Mouse (Mus musculus): Measurements from ENCODE around the gene Gabrg3. TPM values are rescaled to one million over a fixed set of nuclear protein-coding genes. Genes with fewer than 3 reads are reported as not detected.

The Gabrg3 gene
- total and polyA plus RNA-seq, 2 experiments = not detected

- no peak overlapping the region for H3K9ac ChIP-seq (ENCODE audit: low read depth, low read length)
- TF ChIP-seq POLR2A (IDR thresholded peaks at IDR 0.05; ENCODE audit: extremely low read depth, insufficient read depth, low read length) = no peak
- no peak for TF ChIP-seq CTCF (IDR thresholded peaks at IDR 0.05; ENCODE audit: low read depth, low read length)
- 75% methylated on average over 4 of the region's 4 CpGs for WGBS
Measured at GRCm38 (mm10) chr7:57330240-57330639, 56.7 kb downstream of the Gabrg3 start.

GRCm38 (mm10) chr7:57324473-57324872, 62.5 kb downstream of the Gabrg3 start:
- Histone ChIP-seq H3K9ac (ENCODE audit: low read depth, low read length) (no peak overlapping the region), H3K36me3 (ENCODE audit: control insufficient read depth, insufficient read depth, low read length) (no peaks in the 10 kb centered on the region), H3K4me3 (ENCODE audit: insufficient read depth, low read depth, low read length) (no peak overlapping the region), H3K79me2 (ENCODE audit: control insufficient read depth, insufficient read depth, low read length) (no peaks in the 10 kb centered on the region), H3K27ac (replicated peaks; ENCODE audit: insufficient read depth, low read depth, low read length) (no peak overlapping the region), H3K27me3 (ENCODE audit: control insufficient read depth, insufficient read depth, low read length) (no peaks in the 10 kb centered on the region), H3K4me1 (ENCODE audit: control insufficient read depth, insufficient read depth, low read length) (no peaks in the 10 kb centered on the region)
- no peak for DNase-seq (ENCODE audit: extremely low read depth, low read depth, low spot score)
- TF ChIP-seq POLR2A (IDR thresholded peaks at IDR 0.05; ENCODE audit: extremely low read depth, insufficient read depth, low read length) (no peak), CTCF (IDR thresholded peaks at IDR 0.05; ENCODE audit: low read depth, low read length) (no peak)
- 74% methylated on average over 3 of the region's 3 CpGs for WGBS

More at GRCm38 (mm10) chr7:57330240-57330639, 56.7 kb downstream of the Gabrg3 start:
- Histone ChIP-seq H3K4me3 (ENCODE audit: insufficient read depth, low read depth, low read length) (no peak overlapping the region), H3K79me2 (ENCODE audit: control insufficient read depth, insufficient read depth, low read length) (no peaks in the 10 kb centered on the region), H3K4me1 (ENCODE audit: control insufficient read depth, insufficient read depth, low read length) (no peaks in the 10 kb centered on the region), H3K27ac (replicated peaks; ENCODE audit: insufficient read depth, low read depth, low read length) (no peak overlapping the region), H3K27me3 (ENCODE audit: control insufficient read depth, insufficient read depth, low read length) (no peaks in the 10 kb centered on the region), H3K36me3 (ENCODE audit: control insufficient read depth, insufficient read depth, low read length) (no peaks in the 10 kb centered on the region)
- DNase-seq (ENCODE audit: extremely low read depth, low read depth, low spot score) = no peak

- H3K27ac ChIP-seq (replicated peaks; ENCODE audit: insufficient read depth, low read depth, low read length) = no peak overlapping the region
- no peak for DNase-seq (ENCODE audit: extremely low read depth, low read depth, low spot score)
- no peak for TF ChIP-seq CTCF (IDR thresholded peaks at IDR 0.05; ENCODE audit: low read depth, low read length)
- TF ChIP-seq POLR2A (IDR thresholded peaks at IDR 0.05; ENCODE audit: extremely low read depth, insufficient read depth, low read length) = no peak
- no peak overlapping the region for H3K9ac ChIP-seq (ENCODE audit: low read depth, low read length)
- no peaks in the 10 kb centered on the region for H3K79me2 ChIP-seq (ENCODE audit: control insufficient read depth, insufficient read depth, low read length)
- no peak overlapping the region for H3K4me3 ChIP-seq (ENCODE audit: insufficient read depth, low read depth, low read length)
- no peaks in the 10 kb centered on the region for H3K27me3 ChIP-seq (ENCODE audit: control insufficient read depth, insufficient read depth, low read length)
- WGBS = 65% methylated on average over 1 of the region's 1 CpGs
- H3K4me1 ChIP-seq (ENCODE audit: control insufficient read depth, insufficient read depth, low read length) = no peaks in the 10 kb centered on the region
- no peaks in the 10 kb centered on the region for H3K36me3 ChIP-seq (ENCODE audit: control insufficient read depth, insufficient read depth, low read length)
Measured at GRCm38 (mm10) chr7:57322086-57322485, 64.9 kb downstream of the Gabrg3 start.

GRCm38 (mm10) chr7:57314971-57315370, 72.0 kb downstream of the Gabrg3 start:
- WGBS = 55% methylated on average over 1 of the region's 1 CpGs
- no peaks in the 10 kb centered on the region for H3K79me2 ChIP-seq (ENCODE audit: control insufficient read depth, insufficient read depth, low read length)
- no peaks in the 10 kb centered on the region for H3K4me1 ChIP-seq (ENCODE audit: control insufficient read depth, insufficient read depth, low read length)
- no peaks in the 10 kb centered on the region for H3K27me3 ChIP-seq (ENCODE audit: control insufficient read depth, insufficient read depth, low read length)
- H3K36me3 ChIP-seq (ENCODE audit: control insufficient read depth, insufficient read depth, low read length) = no peaks in the 10 kb centered on the region
- TF ChIP-seq CTCF (IDR thresholded peaks at IDR 0.05; ENCODE audit: low read depth, low read length) (no peak), POLR2A (IDR thresholded peaks at IDR 0.05; ENCODE audit: extremely low read depth, insufficient read depth, low read length) (no peak)
- no peak overlapping the region for H3K9ac ChIP-seq (ENCODE audit: low read depth, low read length)
- H3K4me3 ChIP-seq (ENCODE audit: insufficient read depth, low read depth, low read length) = no peak overlapping the region
- H3K27ac ChIP-seq (replicated peaks; ENCODE audit: insufficient read depth, low read depth, low read length) = no peak overlapping the region
- DNase-seq (ENCODE audit: extremely low read depth, low read depth, low spot score) = no peak

GRCm38 (mm10) chr7:57312018-57312417, 75.0 kb downstream of the Gabrg3 start:
- H3K36me3 ChIP-seq (ENCODE audit: control insufficient read depth, insufficient read depth, low read length) = no peaks in the 10 kb centered on the region
- 77% methylated on average over 2 of the region's 2 CpGs for WGBS

GRCm38 (mm10) chr7:57307337-57307736, 79.7 kb downstream of the Gabrg3 start:
- TF ChIP-seq POLR2A (IDR thresholded peaks at IDR 0.05; ENCODE audit: extremely low read depth, insufficient read depth, low read length) (no peak), CTCF (IDR thresholded peaks at IDR 0.05; ENCODE audit: low read depth, low read length) (no peak)
- Histone ChIP-seq H3K9ac (ENCODE audit: low read depth, low read length) (no peak overlapping the region), H3K27me3 (ENCODE audit: control insufficient read depth, insufficient read depth, low read length) (no peaks in the 10 kb centered on the region), H3K4me1 (ENCODE audit: control insufficient read depth, insufficient read depth, low read length) (no peaks in the 10 kb centered on the region), H3K4me3 (ENCODE audit: insufficient read depth, low read depth, low read length) (no peak overlapping the region), H3K27ac (replicated peaks; ENCODE audit: insufficient read depth, low read depth, low read length) (no peak overlapping the region), H3K36me3 (ENCODE audit: control insufficient read depth, insufficient read depth, low read length) (no peaks in the 10 kb centered on the region), H3K79me2 (ENCODE audit: control insufficient read depth, insufficient read depth, low read length) (no peaks in the 10 kb centered on the region)
- no peak for DNase-seq (ENCODE audit: extremely low read depth, low read depth, low spot score)
- 47% methylated on average over 1 of the region's 1 CpGs for WGBS

More at GRCm38 (mm10) chr7:57312018-57312417, 75.0 kb downstream of the Gabrg3 start:
- H3K4me3 ChIP-seq (ENCODE audit: insufficient read depth, low read depth, low read length) = no peak overlapping the region
- no peak overlapping the region for H3K27ac ChIP-seq (replicated peaks; ENCODE audit: insufficient read depth, low read depth, low read length)
- no peaks in the 10 kb centered on the region for H3K4me1 ChIP-seq (ENCODE audit: control insufficient read depth, insufficient read depth, low read length)
- H3K27me3 ChIP-seq (ENCODE audit: control insufficient read depth, insufficient read depth, low read length) = no peaks in the 10 kb centered on the region
- H3K79me2 ChIP-seq (ENCODE audit: control insufficient read depth, insufficient read depth, low read length) = no peaks in the 10 kb centered on the region
- TF ChIP-seq POLR2A (IDR thresholded peaks at IDR 0.05; ENCODE audit: extremely low read depth, insufficient read depth, low read length) = no peak
- TF ChIP-seq CTCF (IDR thresholded peaks at IDR 0.05; ENCODE audit: low read depth, low read length) = no peak
- no peak for DNase-seq (ENCODE audit: extremely low read depth, low read depth, low spot score)
- no peak overlapping the region for H3K9ac ChIP-seq (ENCODE audit: low read depth, low read length)

Data from liver, adult 2 months (tissue).